Mouse (Mus musculus): Measurements from ENCODE around the gene Hoxa11. TPM values are rescaled to one million over a fixed set of nuclear protein-coding genes. Genes with fewer than 3 reads are reported as not detected.

Gene Hoxa11
- total RNA-seq, 2 experiments from 2014 or later, result 1.5 to 4.0 TPM

DNA sequence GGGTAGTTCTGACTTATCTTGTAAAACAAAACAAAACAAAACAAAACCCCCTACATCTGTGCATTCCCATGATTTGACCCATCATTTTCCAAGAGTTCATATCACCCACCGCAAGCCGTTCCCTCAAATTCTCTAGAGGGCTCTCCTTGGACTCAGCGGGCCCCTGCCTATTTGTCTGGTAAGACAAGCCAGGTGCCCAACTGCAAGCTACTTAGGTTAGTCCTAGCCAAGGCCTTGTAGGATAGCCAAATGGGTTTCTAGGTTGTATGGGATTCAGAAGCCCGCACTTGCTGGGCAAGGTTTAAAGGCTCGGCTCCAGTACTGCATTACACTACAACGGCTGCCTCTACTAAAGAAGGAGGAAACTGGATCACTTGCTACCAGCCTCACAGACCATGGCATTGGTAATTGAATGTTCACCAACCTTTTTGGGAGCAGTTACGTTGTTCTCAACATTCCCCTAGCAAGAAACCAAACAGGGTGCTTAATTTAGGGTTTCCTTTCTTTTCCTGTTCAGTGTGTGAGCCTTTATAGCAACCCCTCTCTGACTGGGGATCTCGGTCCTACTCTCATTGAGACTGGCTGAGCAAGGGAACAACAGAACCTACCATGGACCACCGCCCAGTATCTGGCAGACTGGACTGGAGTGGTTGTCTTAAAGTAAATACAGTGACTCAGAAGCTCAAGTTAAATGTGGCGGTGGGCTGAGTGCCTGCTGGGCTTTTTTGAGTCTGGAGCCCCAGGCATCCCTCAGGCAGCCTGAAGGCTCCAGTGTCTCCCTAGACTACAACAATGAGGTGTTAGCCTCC is 8.1 kb downstream of the Hoxa11 start:
- intact Hi-C loops (cut with DNase I; ENCODE audit: low total_unique reads), result no loop called here
- DNase-seq, result no peak

- intact Hi-C loops (cut with DNase I; ENCODE audit: low total_unique reads), result no loop called here
- no peak for DNase-seq
Observed at GRCm38 (mm10) chr6:52236806-52237205, 8.8 kb downstream of the Hoxa11 start.

- intact Hi-C loops (cut with DNase I; ENCODE audit: low total_unique reads), result no loop called here
- no peak for DNase-seq
Observed at GRCm38 (mm10) chr6:52235866-52236265, 9.7 kb downstream of the Hoxa11 start.

DNA sequence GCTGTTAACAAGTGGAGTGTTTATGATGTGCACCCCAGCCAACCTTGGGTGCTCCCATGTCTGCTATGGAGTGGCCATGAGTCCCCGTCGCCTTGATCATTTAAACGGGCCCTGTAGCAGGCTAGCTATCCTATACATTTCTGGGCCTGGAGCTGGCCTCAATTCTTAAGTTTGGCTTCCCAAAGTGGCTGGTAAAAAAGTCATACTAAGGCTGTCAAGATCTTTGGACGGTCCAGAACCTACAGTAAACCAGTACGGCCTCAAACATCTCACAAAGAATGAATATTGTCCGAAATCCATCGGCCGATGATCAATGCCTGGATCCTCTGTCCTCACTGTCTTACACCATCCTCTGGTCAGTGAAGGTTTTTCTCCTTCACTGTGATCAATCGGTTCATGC is 10.3 kb downstream of the Hoxa11 start:
- no peak for DNase-seq
- intact Hi-C loops (cut with DNase I; ENCODE audit: low total_unique reads), result no loop called here

- peak; percentile 71 for DNase-seq
- intact Hi-C loops (cut with DNase I; ENCODE audit: low total_unique reads), result no loop called here
Observed at GRCm38 (mm10) chr6:52234428-52235140, 11.0 kb downstream of the Hoxa11 start.

GRCm38 (mm10) chr6:52233546-52234427 is 11.8 kb downstream of the Hoxa11 start:
- peak; percentile 87 for DNase-seq
- intact Hi-C loops (cut with DNase I; ENCODE audit: low total_unique reads), result no loop called here

- peak; percentile 35 for DNase-seq
- intact Hi-C loops (cut with DNase I; ENCODE audit: low total_unique reads), result no loop called here
Observed at GRCm38 (mm10) chr6:52232984-52233545, 12.5 kb downstream of the Hoxa11 start.

DNA sequence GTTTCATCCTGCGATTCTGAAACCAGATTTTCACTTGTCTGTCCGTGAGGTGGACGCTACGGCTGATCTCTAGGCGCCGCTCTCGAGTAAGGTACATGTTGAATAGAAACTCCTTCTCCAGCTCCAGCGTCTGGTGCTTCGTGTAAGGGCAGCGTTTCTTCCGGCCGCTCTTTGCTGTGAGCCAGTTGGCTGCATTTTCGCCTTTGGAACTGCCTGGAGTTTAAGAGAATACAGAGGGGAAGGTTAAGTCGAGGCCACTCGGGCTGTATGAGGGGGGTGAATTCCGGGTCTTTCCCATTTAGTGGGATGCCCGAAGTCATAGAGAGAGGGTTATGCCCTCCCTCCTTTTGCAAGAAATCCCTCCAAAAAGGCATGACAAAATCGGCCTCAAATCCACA is 13.0 kb downstream of the Hoxa11 start:
- intact Hi-C loops (cut with DNase I; ENCODE audit: low total_unique reads), result no loop called here
- peak; percentile 67 for DNase-seq

GRCm38 (mm10) chr6:52231885-52232567 is 13.6 kb downstream of the Hoxa11 start:
- no peak for DNase-seq
- intact Hi-C loops (cut with DNase I; ENCODE audit: low total_unique reads), result no loop called here

DNA sequence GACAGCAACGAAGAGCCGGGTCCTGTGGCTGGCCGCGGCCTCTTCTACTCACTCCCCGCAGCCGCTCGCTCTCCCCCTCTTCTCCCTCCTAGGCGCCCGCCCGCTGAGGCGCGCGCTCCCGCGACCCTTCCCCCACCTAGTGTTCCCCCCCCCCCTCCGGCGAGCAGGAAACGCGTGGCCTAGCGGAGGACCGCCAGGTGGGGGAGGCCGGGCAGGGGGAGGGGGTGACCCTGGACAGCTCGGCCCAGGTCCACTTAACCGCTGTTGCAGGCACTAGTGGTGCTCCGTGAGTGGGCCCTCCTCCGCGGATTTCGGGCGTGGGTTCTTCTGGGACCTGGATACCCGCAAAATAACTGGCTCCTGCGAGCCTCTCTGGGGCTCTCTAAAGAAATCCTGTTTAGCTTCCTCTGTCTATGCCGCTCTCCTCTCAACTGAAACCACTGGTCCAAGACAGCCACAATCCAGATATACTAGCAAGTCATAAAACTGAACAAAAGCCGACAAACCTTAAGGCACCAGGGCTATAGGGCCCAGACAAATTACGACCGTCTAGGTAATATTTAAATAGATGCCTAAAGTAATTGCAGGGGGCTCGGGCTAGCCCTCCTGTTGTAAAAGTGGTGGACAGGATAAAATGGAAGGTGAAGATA is 15.0 kb downstream of the Hoxa11 start, which contains the start of gene Hoxa9:
Hoxa9 (minus strand) TSS at position 574 of the 650 bp plus-strand sequence.
- intact Hi-C loops (cut with DNase I; ENCODE audit: low total_unique reads), result no loop called here
- peak; percentile 61 for DNase-seq

DNA sequence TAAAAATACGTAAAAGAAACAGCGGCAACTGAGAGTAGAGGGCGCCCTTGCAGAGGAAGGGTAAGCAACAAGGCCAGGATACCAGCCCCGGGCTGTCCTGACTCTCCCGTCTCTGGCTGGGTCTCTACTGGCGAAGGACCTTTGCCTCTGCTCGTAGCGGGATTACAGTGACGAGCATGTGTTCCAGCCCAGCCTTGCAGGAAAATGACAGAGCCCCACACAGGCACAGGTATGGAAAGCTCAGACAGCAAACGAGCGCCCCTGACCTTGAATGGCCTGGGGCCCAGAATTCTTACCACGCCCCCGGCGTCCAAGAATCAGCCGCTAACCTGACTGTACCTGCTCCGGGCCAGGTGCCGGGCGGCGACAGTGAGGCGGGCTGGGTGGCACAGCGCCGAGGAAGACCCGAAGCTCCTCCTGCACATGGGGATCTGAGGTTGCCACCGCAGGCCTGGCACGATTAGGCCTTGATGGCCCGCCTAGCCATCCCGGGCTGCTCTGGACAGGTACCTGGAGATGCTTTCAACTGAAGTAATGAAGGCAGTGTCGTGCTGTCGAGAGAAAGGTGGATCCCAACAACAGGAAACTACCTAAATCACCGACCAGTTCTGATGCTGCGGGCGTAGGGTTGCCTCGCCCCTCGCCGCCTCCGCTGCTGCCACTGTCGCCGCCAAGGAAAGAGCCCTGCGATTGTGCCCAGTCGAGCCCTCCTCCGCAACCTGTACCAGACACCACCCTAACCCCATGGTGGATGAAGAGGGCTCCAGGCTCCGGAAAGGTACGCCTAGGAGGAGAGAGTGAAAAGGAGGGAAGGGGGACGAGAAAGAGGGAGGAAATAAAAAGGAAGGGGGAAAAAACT is 15.8 kb downstream of the Hoxa11 start:
- DNase-seq, result no peak
- intact Hi-C loops (cut with DNase I; ENCODE audit: low total_unique reads), result loop anchor here (5.0 kb wide), 1 partner anchor 1057 kb away; no protein-coding TSS in a partner anchor

DNA sequence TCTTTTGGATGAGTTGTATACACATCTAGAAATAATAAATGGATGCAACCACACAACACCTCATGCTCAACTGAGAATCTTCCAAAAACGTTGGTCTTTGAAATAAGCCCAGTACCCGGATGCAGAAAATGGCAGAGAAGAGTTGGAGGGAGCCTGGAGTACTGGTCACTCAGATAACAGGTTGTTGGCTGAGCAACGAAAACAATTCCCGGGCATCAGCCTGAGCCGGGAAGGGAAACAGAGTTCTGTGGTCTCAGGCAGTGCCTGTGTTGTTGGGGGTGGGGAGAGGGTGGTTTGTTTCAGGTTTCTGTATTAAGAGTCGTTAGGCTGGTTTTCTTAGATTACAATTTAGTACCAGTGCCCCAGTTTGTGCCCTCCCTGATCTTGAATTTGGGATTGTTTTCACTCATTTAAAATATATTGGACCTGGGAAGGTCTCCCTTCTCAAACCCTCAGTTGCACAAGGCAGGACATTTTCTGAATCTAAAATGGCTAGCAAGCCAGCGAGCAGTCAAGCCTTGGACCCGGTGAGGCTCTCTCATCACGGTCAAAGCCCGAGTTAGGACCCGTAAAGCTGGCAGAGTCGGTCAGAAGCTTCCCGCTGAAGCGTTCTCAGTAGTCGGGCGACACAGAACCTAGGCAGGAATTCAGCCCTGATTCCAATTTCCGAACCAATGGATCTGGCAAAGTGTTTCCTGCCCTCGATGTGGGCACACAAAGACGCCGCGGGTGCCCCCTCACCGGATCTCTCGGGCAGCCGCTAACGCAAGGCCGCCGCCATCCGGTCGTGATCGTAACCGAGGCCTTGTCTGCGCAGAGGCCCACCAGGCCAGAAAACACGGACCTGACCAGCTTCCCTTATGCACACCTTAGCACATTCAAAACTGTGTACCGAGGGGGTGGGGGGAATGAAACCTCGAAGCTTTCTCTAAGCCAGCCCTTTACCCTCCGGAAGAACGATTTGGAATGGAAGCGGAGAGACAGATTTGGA is 16.8 kb downstream of the Hoxa11 start:
- DNase-seq, result no peak
- intact Hi-C loops (cut with DNase I; ENCODE audit: low total_unique reads), result loop anchor here (5.0 kb wide), 1 partner anchor 1056 kb away; no protein-coding TSS in a partner anchor

- no peak for DNase-seq
- intact Hi-C loops (cut with DNase I; ENCODE audit: low total_unique reads), result loop anchor here (5.0 kb wide), 1 partner anchor 1055 kb away; no protein-coding TSS in a partner anchor
Observed at GRCm38 (mm10) chr6:52227470-52228222, 18.0 kb downstream of the Hoxa11 start.

- no peak for DNase-seq
- intact Hi-C loops (cut with DNase I; ENCODE audit: low total_unique reads), result loop anchor here (5.0 kb wide), 1 partner anchor 1054 kb away; no protein-coding TSS in a partner anchor
Observed at GRCm38 (mm10) chr6:52226569-52227257, 18.9 kb downstream of the Hoxa11 start.

Data from gastrocnemius, postnatal 14 days (tissue).